Mouse (Mus musculus): ENCODE data around the gene Masp1.

GRCm38 (mm10) chr16:23482846-23483245 lies 37.8 kb downstream of the Masp1 start:
- no peak for TF ChIP-seq CTCF (IDR thresholded peaks at IDR 0.05; ENCODE audit: extremely low read depth, insufficient read depth, insufficient read length, insufficient replicate concordance)
- TF ChIP-seq POLR2A (IDR thresholded peaks at IDR 0.05; ENCODE audit: low read depth, low read length), result no peak

Data from spleen, adult 2 months (tissue).